Mouse (Mus musculus) small intestine, adult 2 months (tissue): ENCODE measurements around the gene Olfr524.

ENCODE experiments used
- CTCF ChIP-seq: fragments of 200-500 bp; IDR thresholded peaks from 2 replicates; pipeline ENCODE4 v1.5.1; 2012; ENCODE audit warnings: low read depth, mild to moderate bottlenecking, control low read depth, inconsistent platforms, low read length, moderate library complexity, mixed read lengths; ENCODE audit not compliant: insufficient replicate concordance, insufficient read length; ENCODE audit errors: extremely low read depth
- POLR2A ChIP-seq: fragments of 200-500 bp; IDR thresholded peaks from 2 replicates; pipeline ENCODE4 v1.6.1; 2012; ENCODE audit warnings: low read depth, mild to moderate bottlenecking, control low read depth, inconsistent platforms, low read length, moderate library complexity

DNA sequence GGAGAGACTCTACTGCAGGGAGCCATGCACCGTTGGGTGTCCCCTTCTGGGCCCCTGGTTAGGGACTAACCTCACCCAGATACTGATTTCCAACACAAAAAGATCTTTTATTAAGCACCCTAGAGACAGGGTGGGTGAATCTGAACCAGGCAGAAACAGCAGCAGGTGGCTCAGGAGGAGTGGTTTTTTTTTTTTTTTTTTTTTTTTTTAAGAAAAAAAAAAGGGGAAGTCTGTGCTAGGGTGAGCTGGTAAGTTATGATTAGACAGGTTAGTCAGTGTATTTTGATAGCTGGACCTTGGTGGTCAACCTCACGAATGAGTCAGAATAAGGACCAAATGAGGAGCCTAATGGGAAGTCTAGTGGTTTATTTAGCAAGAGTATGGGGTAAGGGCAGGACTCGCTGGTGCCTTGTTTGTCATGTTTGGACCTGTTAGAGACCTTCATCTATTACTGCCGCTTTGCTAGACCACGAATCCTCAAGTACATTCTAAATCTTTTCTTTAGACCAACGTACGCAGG, 48.1 kb upstream of the Olfr524 start:
- TF ChIP-seq CTCF = no peak
- no peak for TF ChIP-seq POLR2A
